Mouse (Mus musculus): Measurements from ENCODE around the gene Nek1. TPM values are rescaled to one million over a fixed set of nuclear protein-coding genes. Genes with fewer than 3 reads are reported as not detected.

The Nek1 gene
- polyA plus RNA-seq, 1 experiment from 2014 or later: 14.1 TPM

GRCm38 (mm10) chr8:60962763-60963162 lies 30.2 kb upstream of the Nek1 start:
- Histone ChIP-seq H3K4me2 (no peak overlapping the region), H3K27ac (ENCODE audit: low read depth, low read length) (no peak overlapping the region), H3K27me3 (replicated peaks; ENCODE audit: control insufficient read depth, insufficient read depth, low read length) (no peaks in the 10 kb centered on the region), H3K9me3 (ENCODE audit: control insufficient read depth, low read length) (no peaks in the 10 kb centered on the region), H3K4me3 (ENCODE audit: low read depth, low read length) (no peak overlapping the region), H3K36me3 (ENCODE audit: control insufficient read depth, insufficient read depth, low read length) (no peaks in the 10 kb centered on the region), H3K4me1 (replicated peaks; ENCODE audit: control insufficient read depth, insufficient read depth, low read length) (peaks cover 37% of the 10 kb centered on the region), H3K9ac (ENCODE audit: low read depth, low read length) (no peak overlapping the region)
- DNase-seq (ENCODE audit: low spot score) (no peak), ATAC-seq (replicated peaks; ENCODE audit: low FRiP score) (no peak)
- 74% methylated on average over 3 of the region's 3 CpGs for WGBS

GRCm38 (mm10) chr8:60963931-60964330 lies 29.1 kb upstream of the Nek1 start:
- H3K9me3 ChIP-seq (ENCODE audit: control insufficient read depth, low read length): no peaks in the 10 kb centered on the region
- no peaks in the 10 kb centered on the region for H3K36me3 ChIP-seq (ENCODE audit: control insufficient read depth, insufficient read depth, low read length)
- WGBS: 32% methylated on average over 2 of the region's 2 CpGs
- no peak overlapping the region for H3K9ac ChIP-seq (ENCODE audit: low read depth, low read length)
- no peak overlapping the region for H3K27ac ChIP-seq (ENCODE audit: low read depth, low read length)
- no peak overlapping the region for H3K4me2 ChIP-seq
- no peak overlapping the region for H3K4me3 ChIP-seq (ENCODE audit: low read depth, low read length)
- ATAC-seq (replicated peaks; ENCODE audit: low FRiP score): 0 out of 2 replicates have a peak, but pooled peaks have one; percentile 36
- no peaks in the 10 kb centered on the region for H3K27me3 ChIP-seq (replicated peaks; ENCODE audit: control insufficient read depth, insufficient read depth, low read length)
- DNase-seq (ENCODE audit: low spot score): no peak
- peaks cover 39% of the 10 kb centered on the region for H3K4me1 ChIP-seq (replicated peaks; ENCODE audit: control insufficient read depth, insufficient read depth, low read length)

- ATAC-seq (replicated peaks; ENCODE audit: low FRiP score) (no peak), DNase-seq (ENCODE audit: low spot score) (no peak)
- no peaks in the 10 kb centered on the region for H3K36me3 ChIP-seq (ENCODE audit: control insufficient read depth, insufficient read depth, low read length)
- H3K27me3 ChIP-seq (replicated peaks; ENCODE audit: control insufficient read depth, insufficient read depth, low read length): no peaks in the 10 kb centered on the region
- no peak overlapping the region for H3K27ac ChIP-seq (ENCODE audit: low read depth, low read length)
- no peak overlapping the region for H3K4me2 ChIP-seq
- peaks cover 45% of the 10 kb centered on the region for H3K4me1 ChIP-seq (replicated peaks; ENCODE audit: control insufficient read depth, insufficient read depth, low read length)
- H3K9me3 ChIP-seq (ENCODE audit: control insufficient read depth, low read length): no peaks in the 10 kb centered on the region
- 79% methylated on average over 4 of the region's 4 CpGs for WGBS
- no peak overlapping the region for H3K9ac ChIP-seq (ENCODE audit: low read depth, low read length)
- no peak overlapping the region for H3K4me3 ChIP-seq (ENCODE audit: low read depth, low read length)
These were observed 28.5 kb upstream of the Nek1 start for GRCm38 (mm10) chr8:60964518-60964917.

GRCm38 (mm10) chr8:60965306-60965705 lies 27.7 kb upstream of the Nek1 start:
- Histone ChIP-seq H3K9ac (ENCODE audit: low read depth, low read length) (no peak overlapping the region), H3K27ac (ENCODE audit: low read depth, low read length) (no peak overlapping the region), H3K36me3 (ENCODE audit: control insufficient read depth, insufficient read depth, low read length) (no peaks in the 10 kb centered on the region), H3K27me3 (replicated peaks; ENCODE audit: control insufficient read depth, insufficient read depth, low read length) (no peaks in the 10 kb centered on the region), H3K4me2 (peak overlapping the region; percentile 23), H3K9me3 (ENCODE audit: control insufficient read depth, low read length) (no peaks in the 10 kb centered on the region), H3K4me1 (replicated peaks; ENCODE audit: control insufficient read depth, insufficient read depth, low read length) (peaks cover 49% of the 10 kb centered on the region), H3K4me3 (ENCODE audit: low read depth, low read length) (no peak overlapping the region)
- no peak for DNase-seq (ENCODE audit: low spot score)
- WGBS: 38% methylated on average over 6 of the region's 6 CpGs
- ATAC-seq (replicated peaks; ENCODE audit: low FRiP score): no peak

- Histone ChIP-seq H3K27ac (ENCODE audit: low read depth, low read length) (no peak overlapping the region), H3K9me3 (ENCODE audit: control insufficient read depth, low read length) (no peaks in the 10 kb centered on the region), H3K27me3 (replicated peaks; ENCODE audit: control insufficient read depth, insufficient read depth, low read length) (no peaks in the 10 kb centered on the region), H3K9ac (ENCODE audit: low read depth, low read length) (no peak overlapping the region), H3K36me3 (ENCODE audit: control insufficient read depth, insufficient read depth, low read length) (no peaks in the 10 kb centered on the region), H3K4me3 (ENCODE audit: low read depth, low read length) (no peak overlapping the region), H3K4me2 (no peak overlapping the region), H3K4me1 (replicated peaks; ENCODE audit: control insufficient read depth, insufficient read depth, low read length) (peaks cover 49% of the 10 kb centered on the region)
- 66% methylated on average over 3 of the region's 3 CpGs for WGBS
- DNase-seq (ENCODE audit: low spot score) (no peak), ATAC-seq (replicated peaks; ENCODE audit: low FRiP score) (no peak)
These were observed 27.3 kb upstream of the Nek1 start for GRCm38 (mm10) chr8:60965741-60966140.

- H3K27me3 ChIP-seq (replicated peaks; ENCODE audit: control insufficient read depth, insufficient read depth, low read length): no peaks in the 10 kb centered on the region
- H3K36me3 ChIP-seq (ENCODE audit: control insufficient read depth, insufficient read depth, low read length): no peaks in the 10 kb centered on the region
- H3K4me3 ChIP-seq (ENCODE audit: low read depth, low read length): no peak overlapping the region
- peaks cover 58% of the 10 kb centered on the region for H3K4me1 ChIP-seq (replicated peaks; ENCODE audit: control insufficient read depth, insufficient read depth, low read length)
- H3K4me2 ChIP-seq: peak overlapping the region; percentile 37
- ATAC-seq (replicated peaks; ENCODE audit: low FRiP score) (no peak; the same call in 1 of the 2 replicates), DNase-seq (ENCODE audit: low spot score) (no peak)
- H3K9ac ChIP-seq (ENCODE audit: low read depth, low read length): no peak overlapping the region
- H3K9me3 ChIP-seq (ENCODE audit: control insufficient read depth, low read length): no peaks in the 10 kb centered on the region
- 36% methylated on average over 2 of the region's 2 CpGs for WGBS
- H3K27ac ChIP-seq (ENCODE audit: low read depth, low read length): no peak overlapping the region
These were observed 23.9 kb upstream of the Nek1 start for GRCm38 (mm10) chr8:60969091-60969490.

- Histone ChIP-seq H3K27ac (ENCODE audit: low read depth, low read length) (no peak overlapping the region), H3K4me1 (replicated peaks; ENCODE audit: control insufficient read depth, insufficient read depth, low read length) (peaks cover 57% of the 10 kb centered on the region), H3K9ac (ENCODE audit: low read depth, low read length) (0 out of 2 replicates have a peak overlapping the region, but pooled peaks have one; percentile 12), H3K36me3 (ENCODE audit: control insufficient read depth, insufficient read depth, low read length) (no peaks in the 10 kb centered on the region), H3K9me3 (ENCODE audit: control insufficient read depth, low read length) (no peaks in the 10 kb centered on the region), H3K4me3 (ENCODE audit: low read depth, low read length) (no peak overlapping the region), H3K4me2 (peak overlapping the region; percentile 6; the same call in 1 of the 2 replicates), H3K27me3 (replicated peaks; ENCODE audit: control insufficient read depth, insufficient read depth, low read length) (no peaks in the 10 kb centered on the region)
- WGBS: 72% methylated on average over 4 of the region's 4 CpGs
- ATAC-seq (replicated peaks; ENCODE audit: low FRiP score): no peak
- DNase-seq (ENCODE audit: low spot score): no peak
These were observed 21.2 kb upstream of the Nek1 start for GRCm38 (mm10) chr8:60971808-60972207.

- 43% methylated on average over 2 of the region's 2 CpGs for WGBS
- H3K9ac ChIP-seq (ENCODE audit: low read depth, low read length): no peak overlapping the region
- ATAC-seq (replicated peaks; ENCODE audit: low FRiP score): peak; percentile 85
- no peak for DNase-seq (ENCODE audit: low spot score)
- no peaks in the 10 kb centered on the region for H3K9me3 ChIP-seq (ENCODE audit: control insufficient read depth, low read length)
- no peak overlapping the region for H3K4me3 ChIP-seq (ENCODE audit: low read depth, low read length)
- no peaks in the 10 kb centered on the region for H3K36me3 ChIP-seq (ENCODE audit: control insufficient read depth, insufficient read depth, low read length)
- peak overlapping the region; percentile 59 for H3K4me2 ChIP-seq
- peaks cover 53% of the 10 kb centered on the region for H3K4me1 ChIP-seq (replicated peaks; ENCODE audit: control insufficient read depth, insufficient read depth, low read length)
- H3K27me3 ChIP-seq (replicated peaks; ENCODE audit: control insufficient read depth, insufficient read depth, low read length): no peaks in the 10 kb centered on the region
- H3K27ac ChIP-seq (ENCODE audit: low read depth, low read length): peak overlapping the region; percentile 53; the same call in 1 of the 2 replicates
These were observed 19.5 kb upstream of the Nek1 start for GRCm38 (mm10) chr8:60973448-60973847.

GRCm38 (mm10) chr8:60974837-60975236 lies 18.2 kb upstream of the Nek1 start:
- H3K27me3 ChIP-seq (replicated peaks; ENCODE audit: control insufficient read depth, insufficient read depth, low read length): no peaks in the 10 kb centered on the region
- peak overlapping the region; percentile 49 for H3K27ac ChIP-seq (ENCODE audit: low read depth, low read length)
- H3K4me3 ChIP-seq (ENCODE audit: low read depth, low read length): no peak overlapping the region
- peak overlapping the region; percentile 59 for H3K4me2 ChIP-seq
- H3K9me3 ChIP-seq (ENCODE audit: control insufficient read depth, low read length): no peaks in the 10 kb centered on the region
- ATAC-seq (replicated peaks; ENCODE audit: low FRiP score): peak; percentile 85
- WGBS: 49% methylated on average over 2 of the region's 2 CpGs
- H3K36me3 ChIP-seq (ENCODE audit: control insufficient read depth, insufficient read depth, low read length): no peaks in the 10 kb centered on the region
- no peak for DNase-seq (ENCODE audit: low spot score)
- H3K4me1 ChIP-seq (replicated peaks; ENCODE audit: control insufficient read depth, insufficient read depth, low read length): peaks cover 52% of the 10 kb centered on the region
- no peak overlapping the region for H3K9ac ChIP-seq (ENCODE audit: low read depth, low read length)
